Mouse (Mus musculus): ENCODE data around the gene 2410137M14Rik. TPM values are rescaled to one million over a fixed set of nuclear protein-coding genes. Genes with fewer than 3 reads are reported as not detected.
"Not testable (repeated sequence)": the region's sequence is repeated elsewhere in the genome, so short reads cannot be mapped to it uniquely, and the experiment has no call there.

The 2410137M14Rik gene
- polyA plus RNA-seq, 1 experiment, result not detected

- Histone ChIP-seq H3K9me3 (no peaks in the 10 kb centered on the region), H3K27me3 (replicated peaks) (no peaks in the 10 kb centered on the region), H3K36me3 (replicated peaks; ENCODE audit: low read length) (no peaks in the 10 kb centered on the region), H3K4me1 (peaks cover 52% of the 10 kb centered on the region), H3K4me3 (replicated peaks) (no peak overlapping the region)
- TF ChIP-seq FLI1 (IDR thresholded peaks at IDR 0.05; ENCODE audit: low read length) (no peak), GATA1 (IDR thresholded peaks at IDR 0.05; ENCODE audit: borderline replicate concordance, low read length) (no peak)
These were observed 14.4 kb upstream of the 2410137M14Rik start for GRCm38 (mm10) chr17:36995448-36995847.

DNA sequence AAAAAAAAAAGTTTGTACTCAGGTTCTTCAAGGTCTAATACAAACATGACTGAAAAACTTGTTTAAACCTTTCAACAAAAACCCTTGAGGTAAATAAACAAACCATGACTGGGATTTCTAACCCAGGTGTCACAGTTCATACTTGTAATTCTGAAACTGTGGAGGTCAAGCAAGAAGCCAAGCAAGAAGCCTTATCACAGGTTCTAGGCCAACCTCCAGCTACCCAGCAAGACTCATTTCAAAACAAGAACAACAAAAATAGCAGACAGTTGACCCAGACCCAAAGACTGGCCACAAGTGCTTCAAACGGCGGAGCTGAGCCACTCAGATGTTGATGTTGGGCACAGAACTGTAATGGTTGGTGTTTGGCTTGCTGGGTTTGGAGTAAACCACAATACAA is 13.5 kb upstream of the 2410137M14Rik start:
- Histone ChIP-seq H3K27me3 (replicated peaks) (no peaks in the 10 kb centered on the region), H3K9me3 (no peaks in the 10 kb centered on the region), H3K4me3 (replicated peaks) (no peak overlapping the region), H3K4me1 (peaks cover 42% of the 10 kb centered on the region), H3K36me3 (replicated peaks; ENCODE audit: low read length) (no peaks in the 10 kb centered on the region)
- no peak for TF ChIP-seq FLI1 (IDR thresholded peaks at IDR 0.05; ENCODE audit: low read length)
- TF ChIP-seq GATA1 (IDR thresholded peaks at IDR 0.05; ENCODE audit: borderline replicate concordance, low read length), result no peak

DNA sequence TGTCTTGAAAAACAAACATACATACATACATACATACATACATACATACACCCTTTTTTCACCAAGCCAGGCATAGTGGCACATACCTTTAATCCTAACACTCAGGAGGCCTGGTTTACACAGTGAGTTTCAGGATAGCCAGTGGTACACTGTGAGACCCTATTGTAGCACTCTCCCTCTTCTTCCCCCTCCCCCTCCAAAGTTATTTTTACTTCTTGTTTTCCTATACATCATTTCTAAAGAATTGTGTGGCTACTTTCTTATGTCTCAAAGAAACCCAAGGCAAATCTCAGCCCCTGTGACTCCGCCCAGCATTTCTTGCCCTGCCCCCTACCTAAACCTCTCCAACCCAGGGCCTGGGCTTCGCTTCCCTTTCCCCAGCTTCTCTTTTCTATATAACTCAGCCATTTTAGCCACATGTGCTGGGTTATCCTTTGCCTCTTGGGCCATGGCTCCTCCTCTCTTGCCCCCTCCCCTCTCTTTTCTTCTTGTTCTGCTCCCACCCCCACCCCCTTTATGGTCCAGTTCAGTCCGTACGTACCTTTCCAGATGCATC is 12.8 kb upstream of the 2410137M14Rik start:
- H3K27me3 ChIP-seq (replicated peaks), result peaks cover 4% of the 10 kb centered on the region
- H3K4me3 ChIP-seq (replicated peaks), result no peak overlapping the region
- H3K9me3 ChIP-seq, result no peaks in the 10 kb centered on the region
- H3K36me3 ChIP-seq (replicated peaks; ENCODE audit: low read length), result no peaks in the 10 kb centered on the region
- H3K4me1 ChIP-seq, result peaks cover 43% of the 10 kb centered on the region
- TF ChIP-seq GATA1 (IDR thresholded peaks at IDR 0.05; ENCODE audit: borderline replicate concordance, low read length) (no peak), FLI1 (IDR thresholded peaks at IDR 0.05; ENCODE audit: low read length) (no peak)

- peaks cover 50% of the 10 kb centered on the region for H3K4me1 ChIP-seq
- H3K27me3 ChIP-seq (replicated peaks), result peaks cover 17% of the 10 kb centered on the region
- no peak for TF ChIP-seq FLI1 (IDR thresholded peaks at IDR 0.05; ENCODE audit: low read length)
- no peak for TF ChIP-seq GATA1 (IDR thresholded peaks at IDR 0.05; ENCODE audit: borderline replicate concordance, low read length)
These were observed 11.5 kb upstream of the 2410137M14Rik start for GRCm38 (mm10) chr17:36992336-36993104.

GRCm38 (mm10) chr17:36990630-36991029 is 9.6 kb upstream of the 2410137M14Rik start:
- Histone ChIP-seq H3K4me1 (peaks cover 47% of the 10 kb centered on the region), H3K27me3 (replicated peaks) (peaks cover 23% of the 10 kb centered on the region)
- H3K4me3 ChIP-seq (replicated peaks); H3K36me3 ChIP-seq (replicated peaks; ENCODE audit: low read length); H3K9me3 ChIP-seq: not testable (repeated sequence)

More at GRCm38 (mm10) chr17:36992336-36993104, 11.5 kb upstream of the 2410137M14Rik start:
- peak overlapping the region; percentile 81 for H3K4me3 ChIP-seq (replicated peaks)
- no peaks in the 10 kb centered on the region for H3K36me3 ChIP-seq (replicated peaks; ENCODE audit: low read length)
- H3K9me3 ChIP-seq, result no peaks in the 10 kb centered on the region; the same call in 1 of the 2 replicates

DNA sequence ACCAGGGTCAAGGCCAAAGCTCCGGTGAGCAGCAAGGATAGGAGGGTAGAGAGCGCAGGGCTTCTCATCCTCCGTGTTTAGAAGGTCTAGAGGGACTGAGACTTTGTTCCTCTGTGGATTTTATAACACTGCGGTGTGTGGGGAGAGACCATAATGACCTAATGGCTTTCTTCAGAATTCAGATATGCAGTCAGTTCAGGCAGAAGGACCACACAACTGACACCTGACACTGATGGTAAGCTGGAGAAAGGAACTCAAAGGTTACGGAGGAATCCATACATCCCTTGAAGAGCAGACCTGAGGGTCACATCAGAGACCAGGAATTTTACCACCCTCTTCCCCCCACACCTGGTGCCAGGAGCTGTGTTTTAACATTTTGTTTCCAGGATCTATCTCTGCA is 8.4 kb upstream of the 2410137M14Rik start, which contains the start of gene H2-M5:
Gene H2-M5 (minus strand): TSS at position 101 of the 400 bp plus-strand sequence.
- no peak for TF ChIP-seq GATA1 (IDR thresholded peaks at IDR 0.05; ENCODE audit: borderline replicate concordance, low read length)
- no peak for TF ChIP-seq FLI1 (IDR thresholded peaks at IDR 0.05; ENCODE audit: low read length)
- peak within 1 kb of the TSS; percentile 24 for H3K4me3 ChIP-seq (replicated peaks)
- H3K4me1 ChIP-seq, result peaks cover 43% of the 10 kb centered on the region
- no peaks in the 10 kb centered on the region for H3K36me3 ChIP-seq (replicated peaks; ENCODE audit: low read length)
- H3K9me3 ChIP-seq, result no peaks in the 10 kb centered on the region; the same call in 1 of the 2 replicates
- peaks cover 27% of the 10 kb centered on the region for H3K27me3 ChIP-seq (replicated peaks)

GRCm38 (mm10) chr17:36988475-36988874 is 7.4 kb upstream of the 2410137M14Rik start:
- Histone ChIP-seq H3K4me1 (peaks cover 36% of the 10 kb centered on the region), H3K36me3 (replicated peaks; ENCODE audit: low read length) (no peaks in the 10 kb centered on the region), H3K9me3 (no peaks in the 10 kb centered on the region; the same call in 1 of the 2 replicates), H3K27me3 (replicated peaks) (peaks cover 27% of the 10 kb centered on the region), H3K4me3 (replicated peaks) (peak overlapping the region; percentile 24)
- TF ChIP-seq FLI1 (IDR thresholded peaks at IDR 0.05; ENCODE audit: low read length) (no peak), GATA1 (IDR thresholded peaks at IDR 0.05; ENCODE audit: borderline replicate concordance, low read length) (no peak)

GRCm38 (mm10) chr17:36982253-36983155 is 1.5 kb upstream of the 2410137M14Rik start:
- no peaks in the 10 kb centered on the region for H3K9me3 ChIP-seq
- TF ChIP-seq FLI1 (IDR thresholded peaks at IDR 0.05; ENCODE audit: low read length) (no peak), GATA1 (IDR thresholded peaks at IDR 0.05; ENCODE audit: borderline replicate concordance, low read length) (no peak)
- no peak overlapping the region for H3K4me3 ChIP-seq (replicated peaks)
- peaks cover 21% of the 10 kb centered on the region for H3K4me1 ChIP-seq
- peaks cover 62% of the 10 kb centered on the region for H3K27me3 ChIP-seq (replicated peaks)
- H3K36me3 ChIP-seq (replicated peaks; ENCODE audit: low read length), result no peaks in the 10 kb centered on the region

- H3K9me3 ChIP-seq, result no peaks in the 10 kb centered on the region
- no peak overlapping the region for H3K4me3 ChIP-seq (replicated peaks)
- H3K4me1 ChIP-seq, result peaks cover 18% of the 10 kb centered on the region
- H3K27me3 ChIP-seq (replicated peaks), result peaks cover 65% of the 10 kb centered on the region
- no peaks in the 10 kb centered on the region for H3K36me3 ChIP-seq (replicated peaks; ENCODE audit: low read length)
- TF ChIP-seq GATA1 (IDR thresholded peaks at IDR 0.05; ENCODE audit: borderline replicate concordance, low read length) (no peak), FLI1 (IDR thresholded peaks at IDR 0.05; ENCODE audit: low read length) (no peak)
These were observed 808 bp upstream of the 2410137M14Rik start for GRCm38 (mm10) chr17:36981845-36982244.
